Mouse (Mus musculus): ENCODE data around the gene Cebpb. TPM values are rescaled to one million over a fixed set of nuclear protein-coding genes. Genes with fewer than 3 reads are reported as not detected.

The Cebpb gene
- polyA plus RNA-seq, 1 experiment from 2014 or later = 7.1 TPM

DNA sequence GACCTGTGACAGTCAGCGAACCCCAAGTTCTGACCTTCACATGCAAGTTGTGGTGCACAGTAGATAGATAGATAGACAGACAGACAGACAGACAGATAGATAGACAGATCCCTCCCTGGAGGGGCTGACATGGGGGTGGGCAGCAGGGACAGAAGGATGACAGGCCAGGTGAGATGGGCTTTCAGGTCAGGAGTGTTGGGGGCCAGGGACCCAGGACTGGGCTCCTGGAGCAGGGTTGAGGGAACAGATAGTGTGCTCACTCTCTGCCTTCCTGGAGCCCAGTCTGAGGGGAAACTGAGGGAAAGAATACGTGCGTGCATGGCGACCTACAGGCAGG, 1.5 kb upstream of the Cebpb start:
- peaks cover 51% of the 10 kb centered on the region for H3K27me3 ChIP-seq
- H3K27ac ChIP-seq = no peak overlapping the region
- no peak for ATAC-seq (ENCODE audit: insufficient number of reproducible peaks, insufficient read depth, low FRiP score, low TSS enrichment)
- H3K36me3 ChIP-seq = no peaks in the 10 kb centered on the region
- H3K4me1 ChIP-seq = 0 out of 2 replicates have a peak, but pooled peaks cover 12% of the 10 kb centered on the region
- WGBS = 86% methylated on average over 4 of the region's 4 CpGs
- H3K9me3 ChIP-seq = no peaks in the 10 kb centered on the region
- H3K4me3 ChIP-seq = no peak overlapping the region
- no peak overlapping the region for H3K4me2 ChIP-seq (replicated peaks)
- H3K9ac ChIP-seq = no peak overlapping the region

DNA sequence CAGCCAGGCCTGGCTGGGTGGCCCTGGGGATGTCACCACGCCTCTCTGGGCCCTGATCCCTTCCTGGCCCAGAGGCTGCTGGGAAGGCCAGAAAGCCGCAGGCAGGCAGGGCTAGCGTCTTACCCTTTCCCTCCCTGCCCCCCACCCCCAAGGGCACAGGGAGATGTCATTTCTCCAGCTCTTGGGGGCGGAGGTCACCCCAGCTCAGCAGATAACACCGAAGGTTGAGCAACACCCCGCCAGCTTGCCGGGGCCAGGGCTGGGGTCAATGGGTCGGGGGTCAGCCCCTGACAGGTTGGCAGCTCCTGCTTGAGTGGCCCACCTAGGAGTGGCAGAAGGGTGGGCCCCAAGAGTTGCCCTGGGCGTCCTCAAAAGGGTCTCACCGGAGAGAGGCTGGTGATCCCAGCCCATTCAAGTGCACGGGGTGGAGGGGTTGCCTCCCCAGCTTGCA, 1.0 kb upstream of the Cebpb start:
- peaks cover 52% of the 10 kb centered on the region for H3K27me3 ChIP-seq
- WGBS = 41% methylated on average over 11 of the region's 11 CpGs

DNA sequence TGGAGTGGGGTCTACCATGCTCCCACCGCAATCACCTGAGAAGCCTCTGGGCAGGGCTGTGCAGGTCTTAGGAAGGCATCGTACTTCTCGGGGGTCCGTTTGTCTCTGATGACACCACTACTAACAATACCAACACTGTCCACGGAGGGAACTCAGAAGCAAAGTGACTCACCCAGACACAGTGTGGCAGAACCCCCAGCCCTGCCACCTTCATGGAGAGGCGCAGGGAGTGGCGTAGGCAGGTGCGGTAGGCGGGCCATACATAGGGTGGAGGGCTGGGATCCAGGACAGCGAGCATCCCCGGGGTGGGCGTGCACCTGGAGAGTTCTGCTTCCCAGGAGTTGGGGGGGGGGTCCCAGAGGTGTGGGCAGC, 603 bp upstream of the Cebpb start:
- H3K9me3 ChIP-seq = no peaks in the 10 kb centered on the region
- peak overlapping the region; percentile 91 for H3K4me2 ChIP-seq (replicated peaks)
- ATAC-seq (ENCODE audit: insufficient number of reproducible peaks, insufficient read depth, low FRiP score, low TSS enrichment) = 0 out of 2 replicates have a peak, but pooled peaks have one; percentile 30
- WGBS = 25% methylated on average over 12 of the region's 12 CpGs
- H3K4me1 ChIP-seq = 0 out of 2 replicates have a peak, but pooled peaks cover 12% of the 10 kb centered on the region
- 0 out of 2 replicates have a peak overlapping the region, but pooled peaks have one; percentile 61 for H3K9ac ChIP-seq
- H3K27ac ChIP-seq = no peak overlapping the region
- no peaks in the 10 kb centered on the region for H3K36me3 ChIP-seq
- H3K4me3 ChIP-seq = peak overlapping the region; percentile 63
- H3K27me3 ChIP-seq = peaks cover 52% of the 10 kb centered on the region

More for the DNA sequence above, 1.0 kb upstream of the Cebpb start:
- 0 out of 2 replicates have a peak overlapping the region, but pooled peaks have one; percentile 63 for H3K4me3 ChIP-seq
- H3K27ac ChIP-seq = no peak overlapping the region
- H3K4me2 ChIP-seq (replicated peaks) = no peak overlapping the region; the same call in 1 of the 2 replicates
- ATAC-seq (ENCODE audit: insufficient number of reproducible peaks, insufficient read depth, low FRiP score, low TSS enrichment) = no peak
- no peaks in the 10 kb centered on the region for H3K36me3 ChIP-seq
- H3K9ac ChIP-seq = no peak overlapping the region
- H3K9me3 ChIP-seq = no peaks in the 10 kb centered on the region
- 0 out of 2 replicates have a peak, but pooled peaks cover 12% of the 10 kb centered on the region for H3K4me1 ChIP-seq

DNA sequence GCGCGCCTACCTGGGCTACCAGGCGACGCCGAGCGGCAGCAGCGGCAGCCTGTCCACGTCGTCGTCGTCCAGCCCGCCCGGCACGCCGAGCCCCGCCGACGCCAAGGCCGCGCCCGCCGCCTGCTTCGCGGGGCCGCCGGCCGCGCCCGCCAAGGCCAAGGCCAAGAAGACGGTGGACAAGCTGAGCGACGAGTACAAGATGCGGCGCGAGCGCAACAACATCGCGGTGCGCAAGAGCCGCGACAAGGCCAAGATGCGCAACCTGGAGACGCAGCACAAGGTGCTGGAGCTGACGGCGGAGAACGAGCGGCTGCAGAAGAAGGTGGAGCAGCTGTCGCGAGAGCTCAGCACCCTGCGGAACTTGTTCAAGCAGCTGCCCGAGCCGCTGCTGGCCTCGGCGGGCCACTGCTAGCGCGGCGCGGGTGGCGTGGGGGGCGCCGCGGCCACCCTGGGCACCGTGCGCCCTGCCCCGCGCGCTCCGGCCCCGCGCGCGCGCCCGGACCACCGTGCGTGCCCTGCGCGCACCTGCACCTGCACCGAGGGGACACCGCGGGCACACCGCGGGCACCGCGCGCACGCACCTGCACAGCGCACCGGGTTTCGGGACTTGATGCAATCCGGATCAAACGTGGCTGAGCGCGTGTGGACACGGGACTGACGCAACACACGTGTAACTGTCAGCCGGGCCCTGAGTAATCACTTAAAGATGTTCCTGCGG, 945 bp downstream of the Cebpb start, which contains the start of gene Tmem189:
Tmem189 (minus strand) TSS at position 322 of the 718 bp plus-strand sequence.
- Histone ChIP-seq H3K36me3 (no peaks in the 10 kb centered on the region), H3K4me3 (peak within 1 kb of the TSS; percentile 63), H3K9me3 (no peaks in the 10 kb centered on the region), H3K9ac (peak within 1 kb of the TSS; percentile 61), H3K27me3 (peaks cover 52% of the 10 kb centered on the region), H3K4me2 (replicated peaks) (peak within 1 kb of the TSS; percentile 91), H3K4me1 (0 out of 2 replicates have a peak, but pooled peaks cover 12% of the 10 kb centered on the region), H3K27ac (0 out of 2 replicates have a peak within 1 kb of the TSS, but pooled peaks have one; percentile 0)
- no peak for ATAC-seq (ENCODE audit: insufficient number of reproducible peaks, insufficient read depth, low FRiP score, low TSS enrichment)
- under 1% methylated on average over 94 of the region's 99 CpGs for WGBS

DNA sequence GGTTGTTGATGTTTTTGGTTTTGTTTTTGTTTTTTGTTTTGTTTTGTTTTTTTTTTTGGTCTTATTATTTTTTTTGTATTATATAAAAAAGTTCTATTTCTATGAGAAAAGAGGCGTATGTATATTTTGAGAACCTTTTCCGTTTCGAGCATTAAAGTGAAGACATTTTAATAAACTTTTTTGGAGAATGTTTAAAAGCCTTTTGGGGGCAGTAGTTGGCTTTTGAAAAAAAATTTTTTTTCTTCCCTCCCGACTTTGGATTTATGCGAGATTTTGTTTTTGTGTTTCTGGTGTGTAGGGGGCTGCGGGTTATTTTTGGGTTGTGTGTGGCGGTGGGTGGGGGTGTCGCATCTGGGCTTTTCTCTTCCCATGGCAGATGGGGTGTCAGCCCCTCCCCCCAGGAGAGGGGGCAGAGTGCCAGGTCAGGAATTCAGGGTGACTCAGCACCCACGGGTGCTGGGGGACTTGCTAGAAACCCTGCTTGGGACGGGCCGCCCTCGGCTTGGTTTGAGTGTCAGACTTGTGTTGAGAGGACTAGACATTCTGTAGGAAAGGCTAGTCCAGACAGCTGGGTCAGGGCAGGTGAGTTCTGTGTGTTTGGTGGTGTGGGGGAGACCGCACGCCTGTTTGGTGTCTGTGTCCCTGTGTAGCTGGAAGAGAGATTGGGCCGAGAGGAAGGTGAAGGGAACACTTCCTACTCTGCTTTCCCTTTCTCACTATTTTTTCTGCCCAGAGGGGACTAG, 1.7 kb downstream of the Cebpb start:
- WGBS = 59% methylated on average over 15 of the region's 15 CpGs
- Histone ChIP-seq H3K4me1 (0 out of 2 replicates have a peak, but pooled peaks cover 12% of the 10 kb centered on the region), H3K4me3 (peak overlapping the region; percentile 63), H3K4me2 (replicated peaks) (peak overlapping the region; percentile 91), H3K36me3 (no peaks in the 10 kb centered on the region), H3K9ac (no peak overlapping the region), H3K27me3 (peaks cover 52% of the 10 kb centered on the region), H3K9me3 (no peaks in the 10 kb centered on the region), H3K27ac (no peak overlapping the region)
- ATAC-seq (ENCODE audit: insufficient number of reproducible peaks, insufficient read depth, low FRiP score, low TSS enrichment) = no peak

DNA sequence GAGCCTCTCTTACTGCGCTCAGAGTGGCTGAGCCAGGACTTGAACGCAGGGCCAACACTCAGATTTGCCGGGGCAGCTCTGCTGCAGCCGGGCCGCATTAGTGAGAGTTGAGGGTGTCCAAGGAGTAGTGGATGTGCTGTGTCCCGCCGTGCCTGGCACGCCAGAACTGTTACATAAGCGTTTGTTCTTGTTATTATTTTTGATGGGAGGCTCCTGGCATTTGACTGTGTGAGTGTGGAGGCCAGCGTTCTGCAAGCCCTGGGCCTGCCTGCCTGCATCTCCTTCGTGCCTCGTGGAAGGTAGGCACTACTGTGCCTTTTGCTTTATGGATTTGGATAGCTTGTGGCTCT, 2.2 kb downstream of the Cebpb start:
- 85% methylated on average over 12 of the region's 12 CpGs for WGBS
- Histone ChIP-seq H3K27me3 (peaks cover 52% of the 10 kb centered on the region), H3K9me3 (no peaks in the 10 kb centered on the region)

DNA sequence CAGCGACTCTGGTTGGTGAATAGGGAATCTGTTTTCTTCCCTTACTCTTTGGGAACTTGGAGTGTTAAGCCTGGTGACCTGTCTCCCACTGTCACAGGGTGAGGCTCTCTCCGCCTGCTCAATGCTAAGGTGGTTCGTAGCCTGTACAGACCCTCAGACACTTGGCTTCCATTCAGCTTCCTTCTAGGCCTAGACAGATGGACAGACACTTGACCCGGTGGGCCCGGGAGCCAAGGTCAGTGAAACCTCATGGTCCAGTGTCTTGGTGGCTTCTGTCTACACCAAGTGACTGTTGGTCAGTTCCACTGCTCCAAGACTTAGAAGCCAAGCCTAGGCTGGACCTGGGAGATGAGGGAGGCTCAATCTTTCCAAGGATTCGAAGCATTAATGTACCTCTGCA, 2.7 kb downstream of the Cebpb start:
- Histone ChIP-seq H3K9me3 (no peaks in the 10 kb centered on the region), H3K4me2 (replicated peaks) (no peak overlapping the region), H3K4me3 (no peak overlapping the region), H3K27me3 (peaks cover 51% of the 10 kb centered on the region), H3K36me3 (no peaks in the 10 kb centered on the region), H3K9ac (no peak overlapping the region), H3K4me1 (0 out of 2 replicates have a peak, but pooled peaks cover 12% of the 10 kb centered on the region), H3K27ac (no peak overlapping the region)
- 90% methylated on average over 6 of the region's 6 CpGs for WGBS
- ATAC-seq (ENCODE audit: insufficient number of reproducible peaks, insufficient read depth, low FRiP score, low TSS enrichment) = no peak

More for the DNA sequence above, 2.2 kb downstream of the Cebpb start:
- Histone ChIP-seq H3K4me2 (replicated peaks) (no peak overlapping the region), H3K4me1 (0 out of 2 replicates have a peak, but pooled peaks cover 12% of the 10 kb centered on the region), H3K9ac (no peak overlapping the region), H3K36me3 (no peaks in the 10 kb centered on the region), H3K27ac (no peak overlapping the region), H3K4me3 (0 out of 2 replicates have a peak overlapping the region, but pooled peaks have one; percentile 1)
- ATAC-seq (ENCODE audit: insufficient number of reproducible peaks, insufficient read depth, low FRiP score, low TSS enrichment) = no peak

DNA sequence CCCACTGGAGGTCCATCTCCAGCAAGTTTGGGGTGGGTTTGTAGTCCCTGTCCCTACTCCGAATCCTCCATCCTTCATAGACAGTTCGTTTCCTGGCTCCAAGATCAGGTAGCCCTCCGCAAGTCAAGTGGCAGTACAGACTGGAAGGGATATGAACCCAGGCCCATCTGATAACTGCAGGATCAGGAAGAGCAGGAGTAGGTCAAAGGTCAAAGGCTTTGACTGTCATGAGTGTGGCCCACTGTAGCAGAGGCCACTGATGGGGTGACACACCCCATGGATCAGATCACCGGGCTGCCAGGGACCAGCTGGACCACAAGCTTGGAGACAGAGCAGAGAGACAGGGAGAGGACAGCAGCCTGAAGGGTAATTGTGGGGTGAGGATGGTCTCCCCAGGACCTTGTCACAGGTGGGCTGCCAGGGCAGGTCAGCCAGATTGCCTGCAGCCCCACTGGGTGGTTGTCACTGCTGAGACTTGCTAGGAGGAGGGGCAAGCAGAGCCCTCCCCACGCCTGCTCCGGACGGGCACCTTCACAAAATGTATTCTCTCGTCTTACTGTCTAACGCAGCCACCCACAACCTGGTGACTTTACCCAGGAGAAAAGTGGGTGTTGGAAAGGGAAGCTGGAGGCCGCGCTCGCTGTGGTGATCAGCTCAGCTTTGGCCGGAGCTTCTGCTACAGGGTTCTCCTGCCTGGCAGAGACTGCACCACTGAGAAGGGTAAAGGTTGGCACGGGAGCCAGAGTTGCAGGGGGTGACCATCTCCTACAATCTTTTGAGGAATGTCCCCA, 3.4 kb downstream of the Cebpb start:
- Histone ChIP-seq H3K27ac (no peak overlapping the region), H3K9me3 (no peaks in the 10 kb centered on the region), H3K4me2 (replicated peaks) (no peak overlapping the region), H3K4me3 (no peak overlapping the region), H3K36me3 (no peaks in the 10 kb centered on the region), H3K9ac (no peak overlapping the region), H3K27me3 (peaks cover 44% of the 10 kb centered on the region), H3K4me1 (0 out of 2 replicates have a peak, but pooled peaks cover 12% of the 10 kb centered on the region)
- WGBS = 80% methylated on average over 14 of the region's 14 CpGs
- ATAC-seq (ENCODE audit: insufficient number of reproducible peaks, insufficient read depth, low FRiP score, low TSS enrichment) = no peak

DNA sequence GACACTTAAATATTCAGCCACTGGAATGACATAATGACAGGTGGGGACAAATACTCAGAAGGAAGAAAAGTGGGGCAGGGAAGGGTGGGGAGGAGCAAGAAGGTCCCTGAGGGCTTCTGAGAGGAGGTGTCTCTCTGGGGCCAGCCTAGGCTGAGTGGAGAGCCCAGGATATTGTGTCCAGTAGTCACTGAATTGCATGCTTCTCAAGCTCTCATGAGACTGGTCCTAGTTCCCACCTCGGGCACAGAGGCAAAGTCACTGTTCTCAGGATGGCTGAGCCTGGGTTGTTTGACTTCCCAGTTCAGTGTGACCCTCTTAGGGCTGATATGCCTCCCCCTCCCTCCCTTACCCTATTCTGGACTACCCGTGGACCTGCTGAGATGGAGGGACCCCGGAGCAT, 4.1 kb downstream of the Cebpb start:
- peaks cover 38% of the 10 kb centered on the region for H3K27me3 ChIP-seq
- H3K27ac ChIP-seq = no peak overlapping the region

DNA sequence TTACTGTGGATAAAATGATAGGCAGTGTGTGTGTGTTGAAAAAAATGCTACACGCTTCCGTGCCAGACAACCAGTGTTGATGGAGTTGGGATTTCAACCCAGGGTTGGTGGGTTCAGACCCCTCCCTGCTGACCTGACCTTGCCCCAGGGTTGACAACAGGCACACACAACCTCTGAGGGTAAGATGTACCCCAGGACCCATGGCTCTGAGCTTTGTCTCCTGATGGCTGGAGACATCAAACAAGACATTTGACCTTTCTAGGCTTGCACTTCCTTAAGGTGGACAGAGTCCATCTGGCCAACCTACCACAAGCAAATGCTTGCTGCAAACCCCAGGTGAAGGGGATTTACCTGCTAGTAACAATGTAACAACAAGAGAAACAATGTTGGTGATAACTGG, 4.8 kb downstream of the Cebpb start:
- Histone ChIP-seq H3K36me3 (no peaks in the 10 kb centered on the region), H3K9ac (no peak overlapping the region), H3K4me3 (no peak overlapping the region), H3K27ac (no peak overlapping the region), H3K4me2 (replicated peaks) (no peak overlapping the region), H3K9me3 (no peaks in the 10 kb centered on the region), H3K27me3 (peaks cover 33% of the 10 kb centered on the region), H3K4me1 (0 out of 2 replicates have a peak, but pooled peaks cover 7% of the 10 kb centered on the region)
- no peak for ATAC-seq (ENCODE audit: insufficient number of reproducible peaks, insufficient read depth, low FRiP score, low TSS enrichment)
- 90% methylated on average over 2 of the region's 2 CpGs for WGBS

More for the DNA sequence above, 4.1 kb downstream of the Cebpb start:
- Histone ChIP-seq H3K4me1 (0 out of 2 replicates have a peak, but pooled peaks cover 12% of the 10 kb centered on the region), H3K9ac (no peak overlapping the region), H3K36me3 (no peaks in the 10 kb centered on the region), H3K9me3 (no peaks in the 10 kb centered on the region), H3K4me2 (replicated peaks) (no peak overlapping the region), H3K4me3 (no peak overlapping the region)
- ATAC-seq (ENCODE audit: insufficient number of reproducible peaks, insufficient read depth, low FRiP score, low TSS enrichment) = no peak
- 67% methylated on average over 3 of the region's 3 CpGs for WGBS

DNA sequence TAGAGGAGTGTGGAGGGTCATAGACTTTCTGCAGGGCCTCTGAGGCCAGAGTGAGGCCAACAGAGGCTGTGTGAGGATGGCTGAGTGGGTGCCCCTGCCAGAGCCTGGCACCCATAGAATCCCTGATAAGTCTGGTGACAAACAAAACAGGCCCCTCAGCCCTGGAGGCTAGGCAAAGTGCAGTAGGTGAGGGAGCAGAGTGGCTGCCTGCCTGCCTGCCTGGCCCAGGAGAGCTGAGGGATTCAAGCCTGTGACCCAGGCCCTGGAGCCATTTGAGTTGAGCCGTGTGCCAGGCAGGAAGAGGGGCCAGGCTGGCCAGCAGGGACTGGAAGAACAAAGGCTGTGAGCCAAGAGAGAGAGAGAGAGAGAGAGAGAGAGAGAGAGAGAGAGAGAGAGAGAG, 5.5 kb downstream of the Cebpb start:
- no peak overlapping the region for H3K4me3 ChIP-seq
- 0 out of 2 replicates have a peak, but pooled peaks cover 7% of the 10 kb centered on the region for H3K4me1 ChIP-seq
- H3K27me3 ChIP-seq = peaks cover 26% of the 10 kb centered on the region
- no peak overlapping the region for H3K27ac ChIP-seq
- whole genome bisulfite sequencing = 38% methylated on average over 1 of the region's 1 CpGs
- no peak for ATAC-seq (ENCODE audit: insufficient number of reproducible peaks, insufficient read depth, low FRiP score, low TSS enrichment)
- no peak overlapping the region for H3K4me2 ChIP-seq (replicated peaks)
- H3K36me3 ChIP-seq = no peaks in the 10 kb centered on the region
- no peak overlapping the region for H3K9ac ChIP-seq
- no peaks in the 10 kb centered on the region for H3K9me3 ChIP-seq
